In genomic region chr3:52938398-52938797, GRCm38 (mm10) we compare ENCODE assay signal across 9 mouse cellular contexts.
A peak's percentile ranks its signal among the peaks of the same experiment; 100 is the strongest.
DNase-seq lines count a peak whose midpoint lies in the region; ATAC-seq and TF ChIP-seq lines count a peak whose summit lies in the region.
"Had no signal": no experiment of that assay in that cellular context is flagged by ENCODE, and none has a peak within 500 bp of the region (broad histone marks: within the 10 kb centered on the region; RNA-seq: fewer than 3 reads in every experiment).

No protein-coding gene starts in this region.

- peak; percentile 52; the same call in 1 of the 2 replicates for ATAC-seq in frontal cortex, adult (ENCODE audit: low TSS enrichment)
- ATAC-seq: intestine, postnatal 0 days had no signal

- no peaks in the 10 kb centered on the region for H3K9me3 ChIP-seq in hindbrain, embryonic 10.5 days

- no peak overlapping the region for H3K4me3 ChIP-seq in lung, adult 2 months (replicated peaks; ENCODE audit: extremely low read depth, low read depth, low read length)
- H3K4me3 ChIP-seq in hindbrain, embryonic 10.5 days = no peak overlapping the region

- H3K27me3 ChIP-seq in hindbrain, embryonic 10.5 days (ENCODE audit: insufficient read depth, poor library complexity, severe bottlenecking) = no peaks in the 10 kb centered on the region

- no peak for TF ChIP-seq POLR2A in lung, adult 2 months (IDR thresholded peaks at IDR 0.05; ENCODE audit: borderline replicate concordance, extremely low read depth, low read depth, low read length)

- H3K27ac ChIP-seq in hindbrain, embryonic 10.5 days = no peak overlapping the region

- H3K4me1 ChIP-seq in lung, adult 2 months (ENCODE audit: control insufficient read depth, insufficient read depth, low read length) = peaks cover 7% of the 10 kb centered on the region; the same call in 1 of the 2 replicates
- peaks cover 8% of the 10 kb centered on the region; the same call in 1 of the 2 replicates for H3K4me1 ChIP-seq in hindbrain, embryonic 10.5 days (replicated peaks)

- TF ChIP-seq CTCF in lung, adult 2 months (IDR thresholded peaks at IDR 0.05; ENCODE audit: insufficient read depth, low read length) = no peak

- WGBS in lung, adult 2 months = 28% methylated on average over 5 of the region's 5 CpGs
- 84% methylated on average over 5 of the region's 5 CpGs for WGBS in hindbrain, embryonic 10.5 days

- DNase-seq in frontal cortex, postnatal 36 days (ENCODE audit: low spot score in 2 of 2) = no peak
- DNase-seq in adrenal gland, adult 8-10 months = peak; percentile 19
- DNase-seq in gastrocnemius, postnatal 25 days = peak; percentile 26
- DNase-seq in lung, adult 2 months = peak; percentile 20
- no peak for DNase-seq in B cell, adult 2 months
- no peak for DNase-seq in hindbrain, embryonic 10.5 days (ENCODE audit: low spot score)
- DNase-seq in right cerebral cortex, postnatal 4 days = no peak

- H3K36me3 ChIP-seq in hindbrain, embryonic 10.5 days = no peaks in the 10 kb centered on the region

Comparison
In these comparisons a context has a peak if more than half of its experiments do, and no peak if none do; other contexts are left out.
1. DNase-seq: peak in adrenal gland, adult 8-10 months (single experiment), gastrocnemius, postnatal 25 days (single experiment) and lung, adult 2 months (single experiment); none in frontal cortex, postnatal 36 days (0 of 2), B cell, adult 2 months (0 of 2), hindbrain, embryonic 10.5 days (single experiment) and right cerebral cortex, postnatal 4 days (single experiment).